Mouse (Mus musculus) CH12F3 (cell line): ENCODE measurements around the gene 4930578G10Rik.
"Not testable (repeated sequence)": the region's sequence is repeated elsewhere in the genome, so short reads cannot be mapped to it uniquely, and the experiment has no call there.

Source experiments
- in situ Hi-C: fragments of 300-500 bp; cut with MboI; formaldehyde crosslinking; loops from 2 replicates; pipeline ENCODE4 v1.14.3; 2020; ENCODE audit warnings: low sequenced_read_pairs

Gene 4930578G10Rik

DNA sequence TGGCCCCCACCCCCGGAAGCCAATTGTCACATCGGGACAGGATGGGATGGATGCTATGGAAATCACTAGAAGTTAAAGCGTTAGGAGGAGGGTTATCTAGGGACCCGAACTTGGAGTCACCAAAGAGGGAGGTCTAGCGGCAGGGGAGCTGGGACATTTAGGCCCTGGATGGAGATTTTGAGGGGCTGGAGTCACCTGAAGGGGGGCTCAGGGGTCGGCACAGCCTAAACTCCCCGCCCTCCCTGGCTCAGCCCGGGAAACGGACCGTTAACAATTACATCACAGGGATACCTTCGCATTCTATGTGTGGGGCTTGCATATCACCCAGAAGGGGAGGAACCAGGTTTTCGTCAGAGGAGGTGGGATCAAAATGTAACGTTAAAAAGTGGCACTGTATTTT lies at the start of gene 4930578G10Rik:
TSS of gene 4930578G10Rik (plus strand) at position 301 of the 400 bp plus-strand sequence.
- in situ Hi-C loops = not testable (repeated sequence)

DNA sequence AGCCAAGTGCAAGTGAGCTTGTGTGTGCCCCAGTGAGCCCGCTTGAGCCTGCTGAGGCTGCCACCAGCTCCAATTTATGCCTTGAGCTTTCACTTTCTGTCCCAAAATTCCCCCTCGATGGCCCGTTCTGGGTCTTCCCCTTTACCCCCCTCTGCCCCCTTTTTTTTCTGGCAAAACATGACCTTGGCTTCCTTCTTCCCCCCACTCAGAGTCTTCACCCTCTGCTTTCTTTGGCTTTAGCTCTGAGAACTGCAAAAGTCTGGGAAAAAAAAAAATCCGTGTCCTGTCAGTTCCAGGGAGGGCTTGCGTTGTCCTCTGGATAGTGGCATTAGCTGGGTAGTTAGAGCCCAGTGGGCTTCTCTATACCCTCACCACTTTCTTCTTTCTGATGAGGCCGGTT lies 21.1 kb downstream of the 4930578G10Rik start, which contains the start of gene Ccl19:
TSS of gene Ccl19 (minus strand) at position 101 of the 400 bp plus-strand sequence.
- in situ Hi-C loops = not testable (repeated sequence)

DNA sequence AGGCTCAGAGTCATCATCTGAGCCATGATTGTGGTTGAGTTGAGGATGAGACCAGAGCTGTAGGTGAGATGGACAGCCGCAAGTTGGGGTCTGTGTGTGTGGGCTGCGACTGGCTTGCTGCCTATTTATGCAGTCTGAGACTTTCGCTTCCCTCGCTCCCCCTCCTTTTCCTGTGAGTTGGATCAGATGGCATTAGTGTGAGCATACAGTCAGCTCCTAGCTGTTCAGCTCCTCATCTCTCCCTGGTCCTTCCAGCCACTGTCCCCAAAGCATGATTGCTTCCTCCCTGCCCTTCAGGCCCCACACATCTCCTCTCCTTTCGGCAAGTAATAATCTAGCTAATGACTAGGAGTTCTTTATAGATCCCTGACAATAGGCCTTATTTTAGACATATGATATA lies 38.5 kb downstream of the 4930578G10Rik start, which contains the start of gene Ccl21a:
TSS of gene Ccl21a (minus strand) at position 101 of the 400 bp plus-strand sequence.
- in situ Hi-C loops = not testable (repeated sequence)

GRCm38 (mm10) chr4:42853788-42854187 lies 118.4 kb downstream of the 4930578G10Rik start, which contains the start of gene Fam205a1:
Fam205a1 (minus strand) TSS chr4:42853888.
- in situ Hi-C loops = not testable (repeated sequence)

DNA sequence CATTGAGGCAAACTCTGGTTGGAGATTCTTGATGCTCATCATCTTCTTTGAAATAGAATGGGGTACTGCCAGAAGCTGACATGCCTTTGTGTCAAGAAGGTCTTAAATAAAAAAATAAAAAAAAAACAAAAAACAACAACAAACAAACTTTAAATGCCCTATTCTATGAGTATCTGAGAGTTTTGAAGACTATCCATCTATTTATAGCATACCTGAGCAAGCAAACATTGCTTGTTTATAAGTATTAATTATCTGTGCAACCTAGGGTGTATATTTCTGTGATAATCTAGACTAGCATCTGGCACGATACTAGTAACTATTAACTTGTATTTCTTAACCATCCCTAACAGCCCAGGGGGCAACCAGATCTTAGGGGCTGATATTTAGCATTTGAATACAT lies 121.3 kb downstream of the 4930578G10Rik start, which contains the start of gene Gm12394:
TSS of gene Gm12394 (minus strand) at position 101 of the 400 bp plus-strand sequence.
- in situ Hi-C loops = not testable (repeated sequence)

DNA sequence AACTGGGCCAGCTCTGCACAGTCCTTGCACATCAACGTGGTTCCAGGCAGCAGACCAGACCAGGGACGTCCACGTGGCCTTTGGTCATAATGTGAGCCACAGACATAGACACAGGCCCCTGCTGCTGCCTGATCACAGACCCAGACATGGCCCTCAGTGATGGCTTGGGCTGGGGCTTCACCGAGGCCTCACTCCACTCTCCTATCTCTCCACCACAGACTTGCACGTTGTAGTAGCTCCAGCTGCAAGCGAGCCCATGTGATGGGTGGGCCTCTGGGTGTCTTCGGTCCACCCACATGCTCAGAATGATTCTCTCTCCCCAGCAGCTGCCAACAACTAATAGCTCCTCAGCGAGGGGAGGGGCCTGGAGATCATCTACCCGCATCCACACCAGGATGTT lies 125.1 kb downstream of the 4930578G10Rik start:
- in situ Hi-C loops = not testable (repeated sequence)

- in situ Hi-C loops = not testable (repeated sequence)
Observed at GRCm38 (mm10) chr4:42863487-42863886, 128.1 kb downstream of the 4930578G10Rik start.

GRCm38 (mm10) chr4:42867390-42867789 lies 132.0 kb downstream of the 4930578G10Rik start:
- in situ Hi-C loops = no loop called here

DNA sequence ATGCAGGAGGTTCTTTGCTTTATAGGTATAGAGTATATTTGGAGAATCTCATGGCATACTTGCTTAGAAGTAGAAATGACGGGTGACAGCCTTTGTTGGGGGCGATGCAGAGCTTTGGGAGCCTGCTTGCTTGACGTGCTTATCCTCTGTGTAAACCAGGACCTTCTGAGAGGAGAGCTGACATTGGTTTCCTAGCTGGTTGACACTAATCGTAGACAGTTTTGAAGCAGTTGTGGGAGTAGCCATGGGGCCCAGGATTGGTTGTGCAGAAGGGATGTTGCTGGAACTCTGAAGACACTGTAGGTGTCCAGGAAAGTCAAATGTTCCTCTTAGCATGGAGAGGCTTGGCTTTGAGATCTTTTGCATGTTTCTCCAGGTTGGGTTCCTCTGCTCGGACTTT lies 132.8 kb downstream of the 4930578G10Rik start:
- in situ Hi-C loops = no loop called here

DNA sequence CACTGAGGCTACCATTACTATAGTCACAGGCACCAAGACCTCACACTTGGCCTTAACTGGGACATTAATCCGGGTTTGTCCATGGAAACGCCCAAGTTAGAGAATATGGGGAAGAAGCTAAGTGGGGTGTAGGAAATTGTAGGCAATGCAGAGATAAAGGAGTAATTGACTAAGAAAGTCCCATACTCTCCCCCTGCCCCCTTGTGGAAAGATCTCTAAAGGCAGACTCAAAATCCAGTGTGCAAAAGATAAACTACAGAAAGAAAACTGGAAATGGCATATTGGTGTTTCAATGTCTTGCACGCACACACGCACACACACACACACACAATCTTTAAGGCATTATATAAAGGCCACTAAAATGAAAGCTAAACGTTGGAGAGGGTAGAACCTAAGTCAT lies 135.4 kb downstream of the 4930578G10Rik start:
- in situ Hi-C loops = loop anchor here (5.0 kb wide), 1 partner anchor 92 kb away; no protein-coding TSS in a partner anchor

- in situ Hi-C loops = loop anchor here (5.0 kb wide), 1 partner anchor 90 kb away; no protein-coding TSS in a partner anchor
Observed at GRCm38 (mm10) chr4:42872151-42872550, 136.8 kb downstream of the 4930578G10Rik start.

DNA sequence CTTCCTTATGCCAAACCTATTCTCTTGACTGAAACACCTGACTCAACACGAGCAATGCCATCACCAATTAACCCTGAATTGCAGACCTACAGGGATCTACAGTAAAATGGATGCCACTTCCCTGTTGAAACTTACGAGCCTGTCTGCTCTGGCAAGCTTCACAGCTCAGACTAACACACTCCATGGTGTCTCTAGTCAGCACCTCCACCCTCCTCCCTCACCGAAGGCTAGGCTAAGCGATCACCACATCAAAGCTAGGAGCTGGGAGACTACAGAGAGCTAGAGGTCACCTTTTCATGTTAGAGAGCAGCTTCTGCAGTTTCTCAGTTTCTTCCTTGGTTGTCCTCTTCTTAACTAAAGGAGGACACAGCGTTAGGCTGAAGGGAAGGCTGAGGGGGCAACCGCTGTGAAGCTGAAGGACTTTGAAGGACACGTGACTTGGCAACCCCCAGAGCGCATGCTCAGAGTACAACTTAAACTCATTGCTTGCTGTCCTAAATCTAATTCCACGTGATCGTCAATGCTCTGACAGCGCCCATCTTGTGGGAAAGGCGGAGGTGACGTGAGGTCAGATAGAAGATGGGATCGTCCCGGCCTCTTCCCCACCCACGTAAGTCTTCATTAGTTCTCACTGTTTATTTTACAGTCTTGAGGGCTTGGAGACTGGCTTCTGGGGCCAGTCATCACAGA lies 137.5 kb downstream of the 4930578G10Rik start:
- in situ Hi-C loops = loop anchor here (5.0 kb wide), 1 partner anchor 89 kb away; no protein-coding TSS in a partner anchor

GRCm38 (mm10) chr4:42874134-42874533 lies 138.8 kb downstream of the 4930578G10Rik start, which contains the start of gene Fam205c:
Fam205c (minus strand) TSS chr4:42874234.
- in situ Hi-C loops = loop anchor here (5.0 kb wide), 1 partner anchor 88 kb away; no protein-coding TSS in a partner anchor

DNA sequence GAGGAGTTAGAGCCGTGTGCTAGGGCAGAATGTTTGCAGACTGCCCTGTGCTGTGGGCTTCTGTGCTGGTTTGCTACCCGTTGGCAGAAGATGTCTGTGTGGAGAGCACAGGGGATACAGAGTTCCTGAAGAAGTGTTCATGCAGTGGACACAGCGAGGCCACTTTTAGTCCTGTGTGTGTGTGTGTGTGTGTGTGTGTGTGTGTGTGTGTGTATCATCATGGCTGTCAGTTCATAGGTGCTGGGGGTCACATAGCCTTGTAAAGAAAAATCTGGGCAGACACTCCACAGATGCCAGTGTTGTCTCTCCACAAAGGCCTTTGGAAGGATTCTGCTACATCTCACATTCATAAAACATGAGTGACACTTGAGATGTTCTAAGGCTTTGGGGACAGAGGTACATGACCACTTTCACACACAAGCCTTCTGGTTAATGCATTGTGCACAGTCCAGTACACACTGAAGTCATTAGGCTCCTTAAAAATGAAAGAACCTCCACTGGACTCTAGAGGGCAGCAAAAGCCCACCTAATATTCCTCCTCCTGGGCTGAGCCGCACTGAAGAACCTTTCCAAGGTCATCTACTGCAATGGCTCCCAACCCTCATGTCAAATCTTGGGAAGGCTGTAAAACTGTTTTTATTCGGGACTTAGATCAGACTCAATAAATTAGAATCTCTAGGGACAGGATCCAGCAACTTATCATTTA lies 141.4 kb downstream of the 4930578G10Rik start:
- in situ Hi-C loops = no loop called here

DNA sequence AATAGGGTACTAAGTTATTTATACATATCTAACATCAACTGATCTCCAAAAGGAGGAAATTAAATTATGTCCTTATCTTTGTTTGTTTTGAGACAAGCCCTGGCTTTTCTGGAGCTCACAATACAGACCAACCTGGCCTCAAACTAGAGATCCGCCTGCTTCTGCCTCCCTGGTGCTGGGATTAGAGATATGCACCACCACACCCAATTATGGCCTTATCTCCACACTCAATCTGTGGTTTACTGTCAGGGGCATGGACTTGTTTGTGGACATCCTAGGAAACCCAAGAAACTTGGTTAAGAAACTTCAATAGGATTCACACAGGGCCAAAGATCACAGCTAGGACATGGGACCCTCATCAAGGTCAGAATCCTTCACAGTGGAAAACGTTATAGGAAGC lies 142.3 kb downstream of the 4930578G10Rik start:
- in situ Hi-C loops = no loop called here

GRCm38 (mm10) chr4:42879829-42880676 lies 144.7 kb downstream of the 4930578G10Rik start:
- in situ Hi-C loops = no loop called here

DNA sequence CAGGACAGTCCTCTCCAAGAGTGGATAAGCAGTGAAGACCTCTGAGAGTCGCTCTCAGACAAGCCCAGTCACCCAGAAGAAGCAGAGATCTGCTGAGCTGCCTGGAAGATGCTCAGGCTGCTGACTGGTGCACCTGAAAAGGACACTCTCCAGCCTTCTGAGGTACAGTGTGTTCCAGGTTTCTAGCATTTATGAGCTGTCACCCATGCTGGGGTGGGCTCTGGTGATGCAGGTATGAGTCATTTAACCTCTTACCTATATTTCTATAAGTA lies 145.3 kb downstream of the 4930578G10Rik start:
- in situ Hi-C loops = no loop called here

- in situ Hi-C loops = no loop called here
Observed at GRCm38 (mm10) chr4:42886926-42887325, 151.6 kb downstream of the 4930578G10Rik start.

- in situ Hi-C loops = no loop called here
Observed at GRCm38 (mm10) chr4:42888806-42889205, 153.5 kb downstream of the 4930578G10Rik start.

DNA sequence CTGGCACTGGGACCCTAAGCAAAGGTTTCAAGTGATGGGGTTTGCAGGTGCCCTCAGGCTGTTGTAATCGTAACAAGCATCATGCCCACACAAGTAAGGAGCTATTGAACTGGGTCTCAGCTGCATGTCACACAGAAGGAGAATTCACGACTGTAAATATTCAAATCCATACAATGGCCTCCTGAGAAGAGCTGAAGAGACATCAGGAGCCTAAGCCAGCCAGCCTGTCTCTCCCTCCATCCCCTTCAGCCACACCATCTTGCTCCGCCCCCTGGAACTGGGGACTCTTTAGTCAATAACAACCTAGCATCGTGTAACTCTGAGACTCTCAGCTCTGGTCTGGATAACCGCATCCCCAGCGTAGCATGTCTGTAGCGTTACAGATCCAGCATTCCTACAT lies 155.8 kb downstream of the 4930578G10Rik start:
- in situ Hi-C loops = no loop called here

GRCm38 (mm10) chr4:42895118-42895517 lies 159.8 kb downstream of the 4930578G10Rik start:
- in situ Hi-C loops = no loop called here
